Mouse (Mus musculus) embryonic fibroblast, embryonic 13.5 days (primary cell): Measurements from ENCODE around the gene Cacnb2.

Experiments
- CTCF ChIP-seq: IDR thresholded peaks from 2 replicates; pipeline ENCODE4 v1.5.1; 2011; ENCODE audit warnings: mild to moderate bottlenecking, control low read depth, low read length, moderate library complexity, borderline replicate concordance; ENCODE audit not compliant: insufficient read depth
- POLR2A ChIP-seq: IDR thresholded peaks from 2 replicates; pipeline ENCODE4 v1.6.1; 2011; ENCODE audit warnings: low read depth, mild to moderate bottlenecking, control low read depth, low read length, moderate library complexity

GRCm38 (mm10) chr2:14873116-14873515 lies 270.2 kb downstream of the Cacnb2 start:
- no peak for TF ChIP-seq CTCF
- no peak for TF ChIP-seq POLR2A
